Mouse (Mus musculus) CD8-positive naive resting alpha-beta T cell, adult 2 months (primary cell): Measurements from ENCODE around the gene Fto.
A peak's percentile ranks its signal among the peaks of the same experiment; 100 is the strongest.

Experiments
- DNase-seq, 2 experiments: peaks; one replicate each; pipeline ENCODE4 v3.0.0; 2022; ENCODE audit warnings: low read depth in 2 of 2, low spot score in 2 of 2

Fto gene

GRCm38 (mm10) chr8:91516422-91516821 is 203.1 kb downstream of the Fto start:
- no peak for DNase-seq

- no peak for DNase-seq
Measured at GRCm38 (mm10) chr8:91518085-91518484, 204.8 kb downstream of the Fto start.

- DNase-seq = no peak
Measured at GRCm38 (mm10) chr8:91522201-91522600, 208.9 kb downstream of the Fto start.

- no peak for DNase-seq
Measured at GRCm38 (mm10) chr8:91524056-91524864, 210.9 kb downstream of the Fto start.

- no peak for DNase-seq
Measured at GRCm38 (mm10) chr8:91524865-91525250, 211.5 kb downstream of the Fto start.

GRCm38 (mm10) chr8:91525342-91525817 is 212.1 kb downstream of the Fto start:
- DNase-seq = no peak

GRCm38 (mm10) chr8:91528967-91529366 is 215.6 kb downstream of the Fto start:
- no peak for DNase-seq

GRCm38 (mm10) chr8:91529699-91530098 is 216.4 kb downstream of the Fto start:
- DNase-seq = no peak

GRCm38 (mm10) chr8:91530656-91531055 is 217.3 kb downstream of the Fto start:
- no peak for DNase-seq

GRCm38 (mm10) chr8:91531971-91532370 is 218.6 kb downstream of the Fto start:
- DNase-seq = peak; percentile 14 to 22

- no peak for DNase-seq
Measured at GRCm38 (mm10) chr8:91532671-91533436, 219.5 kb downstream of the Fto start.

GRCm38 (mm10) chr8:91534752-91535151 is 221.4 kb downstream of the Fto start:
- DNase-seq = no peak

- no peak for DNase-seq
Measured at GRCm38 (mm10) chr8:91538109-91538508, 224.8 kb downstream of the Fto start.

- DNase-seq = no peak
Measured at GRCm38 (mm10) chr8:91538892-91539291, 225.6 kb downstream of the Fto start.

GRCm38 (mm10) chr8:91539586-91539985 is 226.3 kb downstream of the Fto start:
- no peak for DNase-seq

GRCm38 (mm10) chr8:91541229-91541628 is 227.9 kb downstream of the Fto start:
- no peak for DNase-seq

- DNase-seq = no peak
Measured at GRCm38 (mm10) chr8:91545561-91545960, 232.2 kb downstream of the Fto start.

GRCm38 (mm10) chr8:91546599-91546998 is 233.3 kb downstream of the Fto start:
- DNase-seq = no peak

GRCm38 (mm10) chr8:91550131-91550530 is 236.8 kb downstream of the Fto start:
- DNase-seq = no peak

- DNase-seq = no peak
Measured at GRCm38 (mm10) chr8:91551166-91551765, 237.9 kb downstream of the Fto start.

GRCm38 (mm10) chr8:91551775-91552538 is 238.6 kb downstream of the Fto start:
- no peak for DNase-seq
